Mouse (Mus musculus): ENCODE measurements at regions not wholly inside any gene's neighbourhood (a gene's known extent, or its start where the extent isn't known, plus 50 kb on each side); places are given as distances from the start of the nearest gene placed in this dataset.

DNA sequence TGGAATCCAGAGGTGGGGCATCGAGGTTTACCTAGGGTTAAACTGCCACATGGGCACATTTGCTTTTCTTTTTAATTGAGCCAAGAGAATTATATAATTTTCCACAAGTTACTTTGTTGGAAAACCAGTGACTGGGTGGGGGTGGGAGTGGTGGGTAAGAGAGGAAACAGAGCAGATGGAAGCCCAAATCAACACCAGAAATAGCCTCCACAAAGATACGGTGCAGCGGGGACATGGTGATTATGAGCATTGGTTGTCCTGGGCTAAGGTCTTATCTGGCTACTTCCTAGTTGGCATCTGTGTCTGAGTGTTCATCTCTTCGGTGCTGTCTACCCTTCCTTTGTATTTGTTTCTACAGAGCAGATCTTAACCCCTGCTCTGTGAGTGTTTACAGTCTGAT is 250.1 kb upstream of the Rora start:
- TF ChIP-seq EP300 (IDR thresholded peaks at IDR 0.05; ENCODE audit: insufficient read depth, low read depth, low read length), result 0 out of 2 replicates have a peak, but pooled peaks have one; percentile 25
- no peak for TF ChIP-seq CTCF (IDR thresholded peaks at IDR 0.05)
- TF ChIP-seq POLR2A (IDR thresholded peaks at IDR 0.05; ENCODE audit: insufficient read depth, low read depth, low read length), result no peak
